Mouse (Mus musculus) CH12.LX (cell line): Measurements from ENCODE around the gene 4930544D05Rik.

Experiments
- CTCF ChIP-seq, 2 experiments: IDR thresholded peaks in 1 of 2; conservative IDR thresholded peaks in 1 of 2; 2 replicates each; pipeline ENCODE4 v1.5.1; 2011 to 2012; ENCODE audit warnings: low read depth in 2 of 2, low read length in 2 of 2, improper control_type of control experiment in 1 of 2, inconsistent platforms in 1 of 2, mild to moderate bottlenecking in 1 of 2, moderate library complexity in 1 of 2
- E2F4 ChIP-seq: IDR thresholded peaks from 2 replicates; pipeline ENCODE4 v1.6.1; 2011; ENCODE audit warnings: low read depth, low read length, improper control_type of control experiment; ENCODE audit not compliant: insufficient replicate concordance
- ELF1 ChIP-seq: IDR thresholded peaks from 2 replicates; pipeline ENCODE4 v1.6.1; 2014; ENCODE audit warnings: low read depth, mild to moderate bottlenecking, inconsistent platforms, low read length, improper control_type of control experiment
- EP300 ChIP-seq: IDR thresholded peaks from 2 replicates; pipeline ENCODE4 v1.6.1; 2011; ENCODE audit warnings: low read length, improper control_type of control experiment
- ETS1 ChIP-seq: conservative IDR thresholded peaks from 2 replicates; pipeline ENCODE4 v1.6.1; 2012; ENCODE audit warnings: low read depth, mild to moderate bottlenecking, inconsistent platforms, low read length, improper control_type of control experiment, moderate library complexity
- POLR2A ChIP-seq: IDR thresholded peaks from 2 replicates; pipeline ENCODE4 v1.6.1; 2011; ENCODE audit warnings: low read depth, mild to moderate bottlenecking, improper control_type of control experiment, low read length
- POLR2AphosphoS2 ChIP-seq: IDR thresholded peaks from 2 replicates; pipeline ENCODE4 v1.6.1; 2011; ENCODE audit warnings: low read depth, low read length, improper control_type of control experiment
- RAD21 ChIP-seq: IDR thresholded peaks from 2 replicates; pipeline ENCODE4 v1.6.1; 2011; ENCODE audit warnings: low read depth, mild to moderate bottlenecking, low read length, improper control_type of control experiment, moderate library complexity
- SIN3A ChIP-seq: IDR thresholded peaks from 2 replicates; pipeline ENCODE4 v1.6.1; 2012; ENCODE audit warnings: low read length, improper control_type of control experiment, inconsistent platforms

DNA sequence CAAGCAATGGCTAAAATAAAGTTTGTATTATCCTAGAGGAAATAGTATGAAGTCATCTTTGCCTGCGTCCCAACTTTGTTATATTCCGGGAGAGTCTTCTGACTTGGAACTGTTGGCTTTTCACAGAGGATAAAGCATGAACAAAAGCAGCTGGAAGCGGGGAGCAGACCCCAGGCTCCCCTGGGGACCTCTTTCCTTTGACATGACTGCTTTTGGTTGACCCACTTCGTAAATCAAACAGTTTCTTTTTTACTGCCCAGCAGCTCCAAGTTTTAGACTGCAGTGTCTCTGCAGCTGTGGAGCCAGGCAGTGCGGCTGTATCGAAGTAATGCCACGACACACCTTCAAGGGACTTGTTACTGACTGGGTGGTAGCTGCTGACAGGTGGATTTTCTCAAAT, 49.1 kb upstream of the 4930544D05Rik start:
- no peak for TF ChIP-seq EP300
- no peak for TF ChIP-seq ETS1
- no peak for TF ChIP-seq RAD21
- no peak for TF ChIP-seq CTCF (conservative IDR thresholded peaks at IDR 0.05 in 1 of 2, IDR thresholded peaks at IDR 0.05 in 1 of 2; ENCODE audit: low read depth in 2 of 2, low read length in 2 of 2)
- no peak for TF ChIP-seq SIN3A
- no peak for TF ChIP-seq POLR2A
- TF ChIP-seq POLR2AphosphoS2 = no peak
- TF ChIP-seq ELF1 = no peak
- no peak for TF ChIP-seq E2F4
